Mouse (Mus musculus): ENCODE measurements at regions not wholly inside any gene's neighbourhood (a gene's known extent, or its start where the extent isn't known, plus 50 kb on each side); places are given as distances from the start of the nearest gene placed in this dataset.

GRCm38 (mm10) chr14:72786929-72787328 is 77.1 kb upstream of the Fndc3a start:
- TF ChIP-seq CTCF (IDR thresholded peaks at IDR 0.05; ENCODE audit: control insufficient read depth, insufficient read depth, low read length) (no peak), POLR2A (IDR thresholded peaks at IDR 0.05; ENCODE audit: borderline replicate concordance, control insufficient read depth, low read depth, low read length) (no peak)
